Mouse (Mus musculus) midbrain, embryonic 13.5 days (tissue): ENCODE measurements around the gene Gm10128. TPM values are rescaled to one million over a fixed set of nuclear protein-coding genes. Genes with fewer than 3 reads are reported as not detected.
"Not testable (repeated sequence)": the region's sequence is repeated elsewhere in the genome, so short reads cannot be mapped to it uniquely, and the experiment has no call there.

Source experiments
- ATAC-seq: fragments of 200-750 bp; cut with Nextera tagmentation; 2 replicates; pipeline ENCODE4 v1.8.0; 2017; ENCODE audit warnings: mild to moderate bottlenecking, moderate TSS enrichment, moderate library complexity
- H3K27ac ChIP-seq: fragments of 300-500 bp; sonication (generic); 2 replicates; pipeline ENCODE4 v1.5.1; 2015; ENCODE audit warnings: inconsistent platforms, mild to moderate bottlenecking, moderate library complexity
- H3K27me3 ChIP-seq: fragments of 300-500 bp; sonication (generic); 2 replicates; pipeline ENCODE4 v1.6.1; 2015; ENCODE audit warnings: mild to moderate bottlenecking, inconsistent platforms
- H3K36me3 ChIP-seq: fragments of 300-500 bp; sonication (generic); 2 replicates; pipeline ENCODE4 v1.6.1; 2015; ENCODE audit warnings: mild to moderate bottlenecking, inconsistent platforms
- H3K4me1 ChIP-seq: fragments of 300-500 bp; sonication (generic); replicated peaks from 2 replicates; pipeline ENCODE4 v1.6.1; 2015; ENCODE audit warnings: inconsistent platforms
- H3K4me2 ChIP-seq: fragments of 300-500 bp; sonication (generic); replicated peaks from 2 replicates; pipeline ENCODE4 v1.6.1; 2015; ENCODE audit warnings: moderate library complexity, mild to moderate bottlenecking, inconsistent platforms
- H3K4me3 ChIP-seq: fragments of 300-500 bp; sonication (generic); replicated peaks from 2 replicates; pipeline ENCODE4 v1.5.1; 2015; ENCODE audit warnings: mild to moderate bottlenecking, inconsistent platforms
- H3K9ac ChIP-seq: fragments of 300-500 bp; sonication (generic); replicated peaks from 2 replicates; pipeline ENCODE4 v1.6.1; 2015; ENCODE audit warnings: mild to moderate bottlenecking, inconsistent platforms
- H3K9me3 ChIP-seq: fragments of 300-500 bp; sonication (generic); 2 replicates; pipeline ENCODE4 v1.6.1; 2016; ENCODE audit warnings: mild to moderate bottlenecking, inconsistent platforms
- WGBS: fragments of 180-500 bp; shearing (Covaris S2); methylation state at CpG from one replicate; pipeline ENCODE4 v1.1.7; 2015; 5-methylcytosine and 5-hydroxymethylcytosine counted together
- polyA plus RNA-seq: library from polyadenylated mRNA; unstranded; fragments of >200 nt; fragmentation: Nextera tagmentation; extraction: Ambion mirVana; gene quantifications from 2 replicates; pipeline ENCODE4 v1.2.1, GENCODE M21; 2015

Gm10128 gene
- polyA plus RNA-seq = not detected in 2 replicates

GRCm38 (mm10) chr14:7643872-7644271 lies at the start of gene Gm10128:
Gene Gm10128 (minus strand): TSS chr14:7643972.
- H3K27ac ChIP-seq, H3K4me2 ChIP-seq, H3K4me3 ChIP-seq, H3K9ac ChIP-seq, H3K27me3 ChIP-seq, H3K36me3 ChIP-seq, ATAC-seq, H3K4me1 ChIP-seq, H3K9me3 ChIP-seq: not testable (repeated sequence)
- no CpG with 5 or more reads among the region's 2 CpGs for WGBS

GRCm38 (mm10) chr14:7681170-7681569 lies 37.4 kb upstream of the Gm10128 start:
- H3K9me3 ChIP-seq, H3K27ac ChIP-seq, H3K4me2 ChIP-seq, H3K4me3 ChIP-seq, ATAC-seq, H3K27me3 ChIP-seq, H3K4me1 ChIP-seq, H3K9ac ChIP-seq, H3K36me3 ChIP-seq: not testable (repeated sequence)
- 64% methylated on average over 5 of the region's 5 CpGs for WGBS

- not testable (repeated sequence) for H3K4me3 ChIP-seq, H3K36me3 ChIP-seq, H3K27ac ChIP-seq, H3K9ac ChIP-seq, H3K4me2 ChIP-seq, H3K4me1 ChIP-seq, H3K9me3 ChIP-seq, H3K27me3 ChIP-seq, ATAC-seq
- WGBS = 93% methylated on average over 2 of the region's 2 CpGs
Observed at GRCm38 (mm10) chr14:7662491-7662890, 18.7 kb upstream of the Gm10128 start.

GRCm38 (mm10) chr14:7658101-7659074 lies 14.6 kb upstream of the Gm10128 start:
- ATAC-seq, H3K9me3 ChIP-seq, H3K36me3 ChIP-seq, H3K27me3 ChIP-seq, H3K27ac ChIP-seq, H3K4me1 ChIP-seq: not testable (repeated sequence)
- under 1% methylated on average over 38 of the region's 76 CpGs for WGBS
- Histone ChIP-seq H3K4me2 (peak overlapping the region; percentile 57), H3K9ac (peak overlapping the region; percentile 58), H3K4me3 (peak overlapping the region; percentile 43)

GRCm38 (mm10) chr14:7657456-7657855 lies 13.7 kb upstream of the Gm10128 start:
- ATAC-seq, H3K27me3 ChIP-seq, H3K9me3 ChIP-seq, H3K9ac ChIP-seq, H3K36me3 ChIP-seq, H3K27ac ChIP-seq, H3K4me1 ChIP-seq: not testable (repeated sequence)
- WGBS = 8% methylated on average over 8 of the region's 10 CpGs
- H3K4me2 ChIP-seq = peak overlapping the region; percentile 57
- H3K4me3 ChIP-seq = peak overlapping the region; percentile 43

GRCm38 (mm10) chr14:7595492-7595891 lies 48.3 kb downstream of the Gm10128 start, which contains the start of gene Gm10338:
Gene Gm10338 (minus strand): TSS chr14:7595592.
- H3K9ac ChIP-seq, H3K27me3 ChIP-seq, H3K36me3 ChIP-seq, ATAC-seq, H3K9me3 ChIP-seq, H3K4me3 ChIP-seq, H3K4me1 ChIP-seq, H3K27ac ChIP-seq, H3K4me2 ChIP-seq: not testable (repeated sequence)
- no CpG with 5 or more reads among the region's 2 CpGs for WGBS

Other genes starting within 250 kb of the Gm10128 start
- gene Gm3755, start 193.1 kb downstream of the Gm10128 start, polyA plus RNA-seq = 0.14 and 0.40 TPM in 2 replicates
- gene Gm3752, start 160.2 kb downstream of the Gm10128 start, polyA plus RNA-seq = 6.3 and 8.2 TPM in 2 replicates
- 3.9 and 4.4 TPM in 2 replicates for gene Gm3558, start 75.4 kb downstream of the Gm10128 start, polyA plus RNA-seq
- gene Gm10338, start 48.4 kb downstream of the Gm10128 start, polyA plus RNA-seq = not detected in 2 replicates
- not detected in 2 replicates for gene Gm26661, start 147.6 kb upstream of the Gm10128 start, polyA plus RNA-seq
- gene Flnb, start 174.0 kb upstream of the Gm10128 start, polyA plus RNA-seq = 10.8 and 11.3 TPM in 2 replicates